Mouse (Mus musculus) mesoderm, embryonic 11.5 days (tissue): Measurements from ENCODE around the gene Emid1.

Experiments used
- DNase-seq: peaks from one replicate; pipeline ENCODE4 v3.0.0-alpha.2; 2012; ENCODE audit warnings: low read depth, low spot score

Gene Emid1

GRCm38 (mm10) chr11:5064282-5065055, 87.6 kb downstream of the Emid1 start:
- DNase-seq: no peak

GRCm38 (mm10) chr11:5063561-5064281, 88.3 kb downstream of the Emid1 start:
- DNase-seq: no peak

- DNase-seq: no peak
Observed at GRCm38 (mm10) chr11:5062860-5063505, 89.1 kb downstream of the Emid1 start.

- DNase-seq: no peak
Observed at GRCm38 (mm10) chr11:5062326-5062725, 89.7 kb downstream of the Emid1 start.

GRCm38 (mm10) chr11:5061413-5062139, 90.5 kb downstream of the Emid1 start:
- peak; percentile 83 for DNase-seq

- no peak for DNase-seq
Observed at GRCm38 (mm10) chr11:5060756-5061412, 91.2 kb downstream of the Emid1 start.

GRCm38 (mm10) chr11:5059704-5060156, 92.3 kb downstream of the Emid1 start:
- peak; percentile 65 for DNase-seq

- DNase-seq: no peak
Observed at GRCm38 (mm10) chr11:5059230-5059629, 92.8 kb downstream of the Emid1 start.

GRCm38 (mm10) chr11:5058783-5059182, 93.3 kb downstream of the Emid1 start:
- no peak for DNase-seq

GRCm38 (mm10) chr11:5057856-5058641, 94.0 kb downstream of the Emid1 start, which contains the start of gene Rasl10a:
Gene Rasl10a (plus strand): TSS chr11:5058128.
- no peak for DNase-seq

- DNase-seq: no peak
Observed at GRCm38 (mm10) chr11:5057541-5057855, 94.6 kb downstream of the Emid1 start.

- no peak for DNase-seq
Observed at GRCm38 (mm10) chr11:5057064-5057463, 95.0 kb downstream of the Emid1 start.
